Mouse (Mus musculus) spleen, adult 2 months (tissue): ENCODE data around the gene Ccdc162. TPM values are rescaled to one million over a fixed set of nuclear protein-coding genes. Genes with fewer than 3 reads are reported as not detected.

ENCODE experiments used
- DNase-seq, 2 experiments: peaks; one replicate each; pipeline versions ENCODE4 v3.0.0 to v3.0.0-alpha.2; 2012 to 2021; ENCODE audit warnings: low spot score in 2 of 2, low read depth in 1 of 2
- H3K27ac ChIP-seq: fragments of 200-500 bp; 2 replicates; pipeline ENCODE4 v1.5.1; 2012; ENCODE audit warnings: low read length, inconsistent platforms; ENCODE audit not compliant: insufficient read depth
- H3K27me3 ChIP-seq: fragments of 200-500 bp; 2 replicates; pipeline ENCODE4 v1.6.1; 2012; ENCODE audit warnings: mild to moderate bottlenecking, moderate library complexity, low read length, inconsistent platforms; ENCODE audit not compliant: control insufficient read depth, insufficient read depth
- H3K36me3 ChIP-seq: fragments of 200-500 bp; 2 replicates; pipeline ENCODE4 v1.6.1; 2012; ENCODE audit warnings: mild to moderate bottlenecking, low read length, inconsistent platforms; ENCODE audit not compliant: control insufficient read depth, insufficient read depth
- H3K4me1 ChIP-seq: fragments of 200-500 bp; 2 replicates; pipeline ENCODE4 v1.6.1; 2011; ENCODE audit warnings: inconsistent platforms; ENCODE audit not compliant: control insufficient read depth, insufficient read depth, insufficient read length
- H3K4me3 ChIP-seq: fragments of 200-500 bp; 2 replicates; pipeline ENCODE4 v1.5.1; 2011; ENCODE audit warnings: mild to moderate bottlenecking, inconsistent platforms; ENCODE audit not compliant: insufficient read depth, insufficient read length; ENCODE audit errors: extremely low read depth
- CTCF ChIP-seq: fragments of 200-500 bp; IDR thresholded peaks from 2 replicates; pipeline ENCODE4 v1.5.1; 2011; ENCODE audit warnings: mild to moderate bottlenecking, inconsistent platforms; ENCODE audit not compliant: insufficient read depth, insufficient read length, insufficient replicate concordance; ENCODE audit errors: extremely low read depth
- POLR2A ChIP-seq: fragments of 200-500 bp; IDR thresholded peaks from 2 replicates; pipeline ENCODE4 v1.6.1; 2011; ENCODE audit warnings: low read depth, low read length, inconsistent platforms
- WGBS: fragments of 180-500 bp; shearing (Covaris S2); methylation state at CpG from one replicate; pipeline ENCODE4 v1.1.7; 2018; 5-methylcytosine and 5-hydroxymethylcytosine counted together
- polyA plus RNA-seq: library from polyadenylated mRNA; depleted of rRNA; stranded (reverse); fragments of >200 nt; gene quantifications from 2 replicates; pipeline ENCODE4 v1.2.3, GENCODE M21; 2012

The Ccdc162 gene
- polyA plus RNA-seq, 1 experiment = 0.41 TPM

DNA sequence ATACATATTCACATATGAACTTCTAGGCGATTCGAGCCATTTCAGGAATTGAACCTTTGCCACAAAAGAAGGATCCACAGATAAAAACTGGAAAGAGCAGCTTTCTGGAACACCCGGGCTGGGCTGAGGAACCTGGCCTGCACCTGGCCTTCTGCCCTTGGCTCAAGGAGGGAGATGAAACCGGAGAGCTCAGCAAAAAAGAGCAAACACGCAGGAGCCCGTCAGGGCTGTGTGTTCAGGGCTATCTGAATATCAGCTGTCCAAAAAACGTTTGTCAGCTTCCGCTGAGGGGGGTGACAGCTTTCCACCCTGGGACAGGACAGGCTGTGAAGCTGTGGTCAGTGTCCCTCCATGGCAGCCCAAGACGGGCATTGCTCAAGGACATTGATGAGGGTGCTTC lies 117.4 kb downstream of the Ccdc162 start:
- Histone ChIP-seq H3K4me3 (no peak overlapping the region), H3K27ac (no peak overlapping the region), H3K36me3 (no peaks in the 10 kb centered on the region), H3K27me3 (no peaks in the 10 kb centered on the region), H3K4me1 (peaks cover 30% of the 10 kb centered on the region)
- DNase-seq = no peak
- TF ChIP-seq CTCF (no peak), POLR2A (no peak)
- WGBS = 82% methylated on average over 9 of the region's 9 CpGs

DNA sequence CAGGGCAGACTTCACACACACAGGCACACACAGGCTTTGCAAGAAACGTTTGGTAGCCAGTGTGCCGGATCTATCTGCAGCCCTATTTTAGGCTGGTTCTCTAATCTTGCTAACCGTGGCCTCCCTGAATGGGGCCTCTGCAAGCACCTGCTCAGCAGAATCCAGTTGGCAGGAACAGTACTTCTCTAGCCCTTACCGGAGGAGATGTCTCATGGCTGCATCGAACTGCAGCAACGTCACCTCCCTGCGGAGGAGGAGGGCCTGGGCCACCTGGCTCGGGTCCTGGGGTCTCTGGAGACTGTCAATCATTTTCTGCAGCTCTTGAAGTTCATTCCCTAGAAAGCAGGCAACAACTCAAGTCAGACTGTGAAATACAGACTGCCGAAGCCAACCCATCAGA lies 118.2 kb downstream of the Ccdc162 start:
- H3K4me3 ChIP-seq = no peak overlapping the region
- no peaks in the 10 kb centered on the region for H3K36me3 ChIP-seq
- no peak for DNase-seq
- H3K4me1 ChIP-seq = peaks cover 30% of the 10 kb centered on the region
- no peak overlapping the region for H3K27ac ChIP-seq
- TF ChIP-seq CTCF (no peak), POLR2A (no peak)
- WGBS = 14% methylated on average over 9 of the region's 9 CpGs
- H3K27me3 ChIP-seq = no peaks in the 10 kb centered on the region

DNA sequence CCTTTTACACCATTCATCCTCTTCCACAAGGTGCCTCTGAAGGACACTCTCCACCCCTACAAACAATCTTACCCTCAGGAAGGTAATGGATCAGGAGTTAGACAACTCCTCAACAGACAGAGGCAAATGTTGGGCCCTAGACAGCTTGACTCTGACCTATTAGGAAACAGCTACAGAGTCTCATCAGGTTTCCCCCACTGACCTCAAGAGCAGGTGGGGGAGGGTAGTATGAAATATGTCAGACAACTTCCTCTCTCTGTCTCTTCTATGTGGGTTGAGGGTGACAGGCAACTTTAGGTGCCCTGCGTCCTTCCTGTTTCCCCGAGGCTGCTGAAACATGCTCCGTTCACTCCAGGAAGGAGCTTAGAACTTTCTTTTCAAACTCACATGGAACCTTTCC lies 120.9 kb downstream of the Ccdc162 start:
- WGBS = 12% methylated on average over 3 of the region's 3 CpGs
- Histone ChIP-seq H3K27ac (peak overlapping the region; percentile 86), H3K4me1 (peaks cover 18% of the 10 kb centered on the region), H3K36me3 (no peaks in the 10 kb centered on the region), H3K4me3 (no peak overlapping the region; the same call in 1 of the 2 replicates), H3K27me3 (no peaks in the 10 kb centered on the region)
- TF ChIP-seq POLR2A = no peak; the same call in 1 of the 2 replicates
- no peak for TF ChIP-seq CTCF
- DNase-seq = peak; percentile 70 to 77

DNA sequence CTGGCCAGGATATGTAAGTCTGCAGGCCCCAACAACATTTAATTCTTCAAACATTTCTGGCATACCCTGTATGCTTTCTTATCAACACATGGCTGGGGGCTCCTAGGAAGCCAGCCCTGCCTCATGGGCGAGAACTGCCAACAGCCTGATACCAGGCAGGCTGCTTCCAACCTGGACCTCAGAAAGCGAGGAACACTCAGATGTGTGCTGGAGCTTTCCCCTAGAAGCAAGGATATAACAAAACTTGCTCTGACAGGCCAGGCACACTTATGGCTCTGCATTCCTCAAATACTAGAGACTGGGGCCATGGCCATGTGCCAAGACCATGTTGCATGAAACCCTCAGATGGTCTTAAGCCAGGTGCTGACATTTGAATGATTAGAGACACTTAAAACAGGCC lies 121.5 kb downstream of the Ccdc162 start:
- H3K4me3 ChIP-seq = no peak overlapping the region
- TF ChIP-seq POLR2A (no peak), CTCF (no peak)
- H3K27ac ChIP-seq = peak overlapping the region; percentile 86
- no peaks in the 10 kb centered on the region for H3K36me3 ChIP-seq
- DNase-seq = no peak
- WGBS = 79% methylated on average over 2 of the region's 2 CpGs
- peaks cover 18% of the 10 kb centered on the region for H3K4me1 ChIP-seq
- no peaks in the 10 kb centered on the region for H3K27me3 ChIP-seq

DNA sequence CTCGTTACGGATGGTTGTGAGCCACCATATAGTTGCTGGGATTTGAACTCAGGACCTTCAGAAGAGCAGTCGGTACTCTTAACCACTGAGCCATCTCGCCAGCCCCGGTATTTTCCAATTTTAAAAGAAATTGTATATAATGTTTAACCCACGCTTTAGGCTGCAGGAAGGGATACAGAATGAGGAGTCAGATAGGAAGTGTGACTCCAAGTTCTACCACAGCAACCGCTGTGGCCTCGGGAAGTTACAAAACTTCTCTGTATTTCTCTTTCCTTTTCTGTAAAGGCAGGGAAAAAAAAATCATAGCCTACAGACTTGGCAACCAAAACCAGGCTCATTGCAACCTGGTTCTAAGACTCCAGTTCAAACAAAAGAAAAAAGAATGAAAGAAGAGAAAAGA lies 122.0 kb downstream of the Ccdc162 start:
- no peak for TF ChIP-seq POLR2A
- no peak for TF ChIP-seq CTCF
- WGBS = 61% methylated on average over 8 of the region's 8 CpGs
- Histone ChIP-seq H3K36me3 (no peaks in the 10 kb centered on the region), H3K4me1 (peaks cover 18% of the 10 kb centered on the region), H3K27ac (no peak overlapping the region), H3K27me3 (no peaks in the 10 kb centered on the region), H3K4me3 (no peak overlapping the region)
- no peak for DNase-seq

DNA sequence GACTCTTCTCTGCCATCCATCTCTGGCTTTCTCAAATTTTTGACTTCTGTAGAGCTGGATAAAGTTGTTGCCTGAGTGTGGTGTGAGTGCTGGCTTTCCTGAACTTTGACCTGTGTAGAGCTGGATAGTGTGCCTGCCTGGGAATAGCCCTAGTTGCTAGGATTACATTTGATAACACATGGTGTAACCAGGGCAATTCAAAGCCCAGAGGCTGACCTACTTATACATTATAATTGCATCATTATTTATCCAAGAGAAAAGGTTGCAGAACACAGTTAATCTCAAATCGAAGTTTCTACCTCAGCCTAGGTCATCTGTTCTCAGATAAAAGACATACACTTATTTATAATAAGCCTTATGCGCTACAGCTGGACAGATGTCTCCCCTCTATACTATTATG lies 127.8 kb downstream of the Ccdc162 start:
- H3K4me1 ChIP-seq = no peaks in the 10 kb centered on the region
- no peak overlapping the region for H3K4me3 ChIP-seq
- no peak for TF ChIP-seq CTCF
- TF ChIP-seq POLR2A = no peak
- H3K27ac ChIP-seq = no peak overlapping the region
- no peaks in the 10 kb centered on the region for H3K36me3 ChIP-seq
- H3K27me3 ChIP-seq = no peaks in the 10 kb centered on the region
- no peak for DNase-seq
- WGBS = 94% methylated on average over 2 of the region's 2 CpGs

DNA sequence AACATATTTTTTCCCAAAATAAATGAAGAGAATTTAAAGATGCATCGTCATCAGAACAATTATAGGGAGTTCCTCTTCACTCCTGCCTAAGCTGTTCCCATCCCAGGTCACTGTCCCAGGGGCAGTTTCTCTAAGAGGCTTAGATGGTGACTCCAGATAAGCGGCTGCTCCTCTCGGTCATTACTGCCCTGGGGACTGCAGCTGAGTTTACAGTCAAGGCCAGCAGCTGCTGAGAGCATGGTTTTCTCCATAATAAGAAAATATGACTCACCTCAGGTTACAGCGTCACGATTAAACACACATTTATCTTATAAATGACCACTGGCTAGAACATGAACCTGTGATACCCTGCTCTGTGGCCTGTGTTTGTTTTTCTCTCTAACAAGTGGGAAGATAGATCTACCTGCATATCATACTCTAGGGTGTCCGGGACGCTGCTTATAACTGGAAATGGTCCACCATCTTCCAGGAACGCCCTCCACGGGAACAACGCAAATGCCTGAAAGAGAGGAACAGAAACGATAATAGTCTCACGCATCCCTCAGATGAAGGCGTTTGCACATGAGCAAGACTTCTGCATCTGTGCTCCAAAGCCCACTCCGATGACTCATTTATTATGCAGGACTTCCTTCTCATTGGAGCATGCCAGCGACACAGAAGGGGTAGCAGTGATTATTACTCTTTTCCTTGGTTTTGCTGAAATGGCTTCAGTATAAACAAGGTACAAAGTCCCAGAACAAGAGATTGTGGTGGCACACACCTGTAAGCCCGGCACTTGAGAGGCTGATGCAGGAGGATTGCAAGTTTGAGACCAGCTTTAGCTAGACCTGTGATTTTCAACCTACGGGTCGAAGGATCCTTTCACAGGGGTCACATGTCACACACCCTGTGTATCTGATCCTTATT lies 129.2 kb downstream of the Ccdc162 start:
- H3K36me3 ChIP-seq = no peaks in the 10 kb centered on the region
- TF ChIP-seq CTCF (no peak), POLR2A (no peak)
- no peak for DNase-seq
- H3K27ac ChIP-seq = no peak overlapping the region
- H3K4me3 ChIP-seq = no peak overlapping the region
- H3K27me3 ChIP-seq = no peaks in the 10 kb centered on the region
- WGBS = 77% methylated on average over 18 of the region's 18 CpGs
- no peaks in the 10 kb centered on the region for H3K4me1 ChIP-seq

DNA sequence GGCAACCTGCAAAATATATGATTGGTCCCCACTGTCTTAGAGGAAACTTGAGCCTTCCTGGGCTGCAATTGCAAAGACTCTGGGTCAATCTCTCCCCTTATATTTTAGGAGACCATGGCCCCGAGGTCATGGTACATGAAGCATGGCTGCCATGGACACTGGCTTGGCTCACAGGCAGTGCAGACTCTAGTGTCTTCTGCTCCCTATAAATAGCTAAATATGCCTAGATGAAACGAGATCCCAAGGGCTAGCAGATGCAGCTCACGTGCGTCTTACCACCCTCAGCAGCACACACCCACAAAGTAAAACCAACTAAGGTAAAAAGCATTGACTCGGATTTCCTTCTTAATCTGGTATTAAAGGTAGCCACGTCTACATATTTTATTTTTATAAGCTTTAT lies 133.1 kb downstream of the Ccdc162 start:
- no peak for DNase-seq
- Histone ChIP-seq H3K4me3 (no peak overlapping the region), H3K36me3 (no peaks in the 10 kb centered on the region), H3K4me1 (no peaks in the 10 kb centered on the region), H3K27me3 (no peaks in the 10 kb centered on the region), H3K27ac (no peak overlapping the region)
- 77% methylated on average over 6 of the region's 6 CpGs for WGBS
- no peak for TF ChIP-seq POLR2A
- TF ChIP-seq CTCF = no peak
